Mouse (Mus musculus): ENCODE measurements at regions not wholly inside any gene's neighbourhood (a gene's known extent, or its start where the extent isn't known, plus 50 kb on each side); places are given as distances from the start of the nearest gene placed in this dataset.

- Histone ChIP-seq H3K4me3 (ENCODE audit: low read length) (no peak overlapping the region), H3K4me1 (ENCODE audit: insufficient read depth, low read length) (no peaks in the 10 kb centered on the region), H3K9ac (replicated peaks; ENCODE audit: low read length) (no peak overlapping the region), H3K27ac (no peak overlapping the region), H3K4me2 (ENCODE audit: low read depth, low read length) (no peak overlapping the region), H3K36me3 (ENCODE audit: insufficient read depth, low read length) (no peaks in the 10 kb centered on the region), H3K9me3 (ENCODE audit: low read length) (no peaks in the 10 kb centered on the region), H3K27me3 (ENCODE audit: insufficient read depth, low read length) (no peaks in the 10 kb centered on the region)
- DNase-seq (ENCODE audit: low spot score): no peak
- no peak for TF ChIP-seq CTCF (IDR thresholded peaks at IDR 0.05; ENCODE audit: low read depth)
- no peak for ATAC-seq
- 76% methylated on average over 14 of the region's 14 CpGs for WGBS
These were observed 104.0 kb upstream of the Gm3448 start for GRCm38 (mm10) chr17:15145191-15145968.

- 82% methylated on average over 4 of the region's 4 CpGs for WGBS
- H3K4me1 ChIP-seq (ENCODE audit: insufficient read depth, low read length): no peaks in the 10 kb centered on the region
- H3K36me3 ChIP-seq (ENCODE audit: insufficient read depth, low read length): no peaks in the 10 kb centered on the region
- no peak overlapping the region for H3K27ac ChIP-seq
- H3K4me3 ChIP-seq (ENCODE audit: low read length): no peak overlapping the region
- DNase-seq (ENCODE audit: low spot score) (no peak), ATAC-seq (no peak)
- no peak overlapping the region for H3K9ac ChIP-seq (replicated peaks; ENCODE audit: low read length)
- no peak for TF ChIP-seq CTCF (IDR thresholded peaks at IDR 0.05; ENCODE audit: low read depth)
- H3K9me3 ChIP-seq (ENCODE audit: low read length): no peaks in the 10 kb centered on the region
- no peaks in the 10 kb centered on the region for H3K27me3 ChIP-seq (ENCODE audit: insufficient read depth, low read length)
- no peak overlapping the region for H3K4me2 ChIP-seq (ENCODE audit: low read depth, low read length)
These were observed 99.1 kb upstream of the Gm3448 start for GRCm38 (mm10) chr17:15140391-15140790.

All from hindbrain, postnatal 0 days (tissue).